Mouse (Mus musculus): ENCODE measurements around the gene Chpf2. TPM values are rescaled to one million over a fixed set of nuclear protein-coding genes. Genes with fewer than 3 reads are reported as not detected.

The Chpf2 gene
- polyA plus RNA-seq, 1 experiment from 2014 or later: 10.3 TPM

GRCm38 (mm10) chr5:24601071-24601835 lies 14.7 kb downstream of the Chpf2 start:
- Histone ChIP-seq H3K27me3 (ENCODE audit: control insufficient read depth, insufficient read depth, low read length) (peaks cover 7% of the 10 kb centered on the region; the same call in 1 of the 2 replicates), H3K4me1 (ENCODE audit: control insufficient read depth, insufficient read depth, low read length) (peaks cover 70% of the 10 kb centered on the region), H3K36me3 (ENCODE audit: control insufficient read depth, insufficient read depth, low read length) (no peaks in the 10 kb centered on the region), H3K9ac (ENCODE audit: low read length) (peak overlapping the region; percentile 84), H3K9me3 (ENCODE audit: control insufficient read depth, low read length) (no peaks in the 10 kb centered on the region), H3K4me3 (ENCODE audit: low read depth, low read length) (peak overlapping the region; percentile 66), H3K27ac (ENCODE audit: low read depth, low read length) (peak overlapping the region; percentile 97), H3K4me2 (ENCODE audit: low read depth) (peak overlapping the region; percentile 84)
- 2% methylated on average over 33 of the region's 33 CpGs for WGBS
- ATAC-seq (ENCODE audit: insufficient read depth, low FRiP score, low TSS enrichment) (no peak), DNase-seq (ENCODE audit: low spot score) (no peak)

- H3K9me3 ChIP-seq (ENCODE audit: control insufficient read depth, low read length): no peaks in the 10 kb centered on the region
- WGBS: under 1% methylated on average over 68 of the region's 73 CpGs
- H3K27ac ChIP-seq (ENCODE audit: low read depth, low read length): peak overlapping the region; percentile 97
- peak overlapping the region; percentile 84 for H3K9ac ChIP-seq (ENCODE audit: low read length)
- 0 out of 2 replicates have a peak, but pooled peaks have one; percentile 5 for ATAC-seq (ENCODE audit: insufficient read depth, low FRiP score, low TSS enrichment)
- DNase-seq (ENCODE audit: low spot score): peak; percentile 73
- H3K4me1 ChIP-seq (ENCODE audit: control insufficient read depth, insufficient read depth, low read length): peaks cover 72% of the 10 kb centered on the region
- peaks cover 7% of the 10 kb centered on the region; the same call in 1 of the 2 replicates for H3K27me3 ChIP-seq (ENCODE audit: control insufficient read depth, insufficient read depth, low read length)
- no peaks in the 10 kb centered on the region for H3K36me3 ChIP-seq (ENCODE audit: control insufficient read depth, insufficient read depth, low read length)
- peak overlapping the region; percentile 84 for H3K4me2 ChIP-seq (ENCODE audit: low read depth)
- H3K4me3 ChIP-seq (ENCODE audit: low read depth, low read length): peak overlapping the region; percentile 66
These were observed 15.6 kb downstream of the Chpf2 start for GRCm38 (mm10) chr5:24601911-24602750.

- WGBS: 1% methylated on average over 16 of the region's 16 CpGs
- peak; percentile 15 for ATAC-seq (ENCODE audit: insufficient read depth, low FRiP score, low TSS enrichment)
- peaks cover 70% of the 10 kb centered on the region for H3K4me1 ChIP-seq (ENCODE audit: control insufficient read depth, insufficient read depth, low read length)
These were observed 16.3 kb downstream of the Chpf2 start for GRCm38 (mm10) chr5:24602751-24603343.

GRCm38 (mm10) chr5:24603431-24604010 lies 17.0 kb downstream of the Chpf2 start:
- WGBS: 53% methylated on average over 8 of the region's 8 CpGs
- Histone ChIP-seq H3K27ac (ENCODE audit: low read depth, low read length) (peak overlapping the region; percentile 97), H3K4me3 (ENCODE audit: low read depth, low read length) (no peak overlapping the region), H3K9ac (ENCODE audit: low read length) (peak overlapping the region; percentile 84), H3K27me3 (ENCODE audit: control insufficient read depth, insufficient read depth, low read length) (peaks cover 7% of the 10 kb centered on the region; the same call in 1 of the 2 replicates), H3K9me3 (ENCODE audit: control insufficient read depth, low read length) (no peaks in the 10 kb centered on the region), H3K4me2 (ENCODE audit: low read depth) (peak overlapping the region; percentile 84), H3K36me3 (ENCODE audit: control insufficient read depth, insufficient read depth, low read length) (no peaks in the 10 kb centered on the region), H3K4me1 (ENCODE audit: control insufficient read depth, insufficient read depth, low read length) (peaks cover 63% of the 10 kb centered on the region)
- DNase-seq (ENCODE audit: low spot score): no peak
- no peak for ATAC-seq (ENCODE audit: insufficient read depth, low FRiP score, low TSS enrichment)

More at GRCm38 (mm10) chr5:24602751-24603343, 16.3 kb downstream of the Chpf2 start:
- Histone ChIP-seq H3K9ac (ENCODE audit: low read length) (peak overlapping the region; percentile 84), H3K4me3 (ENCODE audit: low read depth, low read length) (peak overlapping the region; percentile 66), H3K4me2 (ENCODE audit: low read depth) (peak overlapping the region; percentile 84), H3K9me3 (ENCODE audit: control insufficient read depth, low read length) (no peaks in the 10 kb centered on the region), H3K27ac (ENCODE audit: low read depth, low read length) (peak overlapping the region; percentile 97), H3K27me3 (ENCODE audit: control insufficient read depth, insufficient read depth, low read length) (peaks cover 7% of the 10 kb centered on the region; the same call in 1 of the 2 replicates), H3K36me3 (ENCODE audit: control insufficient read depth, insufficient read depth, low read length) (no peaks in the 10 kb centered on the region)
- peak; percentile 84 for DNase-seq (ENCODE audit: low spot score)

- Histone ChIP-seq H3K27ac (ENCODE audit: low read depth, low read length) (peak overlapping the region; percentile 97), H3K4me3 (ENCODE audit: low read depth, low read length) (peak overlapping the region; percentile 51), H3K27me3 (ENCODE audit: control insufficient read depth, insufficient read depth, low read length) (peaks cover 5% of the 10 kb centered on the region; the same call in 1 of the 2 replicates), H3K9ac (ENCODE audit: low read length) (peak overlapping the region; percentile 84), H3K4me1 (ENCODE audit: control insufficient read depth, insufficient read depth, low read length) (peaks cover 58% of the 10 kb centered on the region), H3K36me3 (ENCODE audit: control insufficient read depth, insufficient read depth, low read length) (no peaks in the 10 kb centered on the region), H3K4me2 (ENCODE audit: low read depth) (peak overlapping the region; percentile 70), H3K9me3 (ENCODE audit: control insufficient read depth, low read length) (no peaks in the 10 kb centered on the region)
- WGBS: 14% methylated on average over 12 of the region's 12 CpGs
- no peak for DNase-seq (ENCODE audit: low spot score)
- ATAC-seq (ENCODE audit: insufficient read depth, low FRiP score, low TSS enrichment): peak; percentile 8; the same call in 1 of the 2 replicates
These were observed 17.6 kb downstream of the Chpf2 start for GRCm38 (mm10) chr5:24604080-24604655.

GRCm38 (mm10) chr5:24604656-24605100 lies 18.1 kb downstream of the Chpf2 start:
- peak overlapping the region; percentile 70 for H3K4me2 ChIP-seq (ENCODE audit: low read depth)
- peaks cover 56% of the 10 kb centered on the region for H3K4me1 ChIP-seq (ENCODE audit: control insufficient read depth, insufficient read depth, low read length)
- DNase-seq (ENCODE audit: low spot score) (peak; percentile 91), ATAC-seq (ENCODE audit: insufficient read depth, low FRiP score, low TSS enrichment) (peak; percentile 67)
- no peaks in the 10 kb centered on the region for H3K9me3 ChIP-seq (ENCODE audit: control insufficient read depth, low read length)
- peak overlapping the region; percentile 97 for H3K27ac ChIP-seq (ENCODE audit: low read depth, low read length)
- H3K27me3 ChIP-seq (ENCODE audit: control insufficient read depth, insufficient read depth, low read length): peaks cover 2% of the 10 kb centered on the region; the same call in 1 of the 2 replicates
- no peaks in the 10 kb centered on the region for H3K36me3 ChIP-seq (ENCODE audit: control insufficient read depth, insufficient read depth, low read length)
- H3K9ac ChIP-seq (ENCODE audit: low read length): peak overlapping the region; percentile 84
- WGBS: 0% methylated on average over 45 of the region's 46 CpGs
- peak overlapping the region; percentile 51 for H3K4me3 ChIP-seq (ENCODE audit: low read depth, low read length)

- H3K27ac ChIP-seq (ENCODE audit: low read depth, low read length): peak overlapping the region; percentile 97
- H3K9me3 ChIP-seq (ENCODE audit: control insufficient read depth, low read length): no peaks in the 10 kb centered on the region
- WGBS: 7% methylated on average over 6 of the region's 6 CpGs
- H3K36me3 ChIP-seq (ENCODE audit: control insufficient read depth, insufficient read depth, low read length): no peaks in the 10 kb centered on the region
- H3K27me3 ChIP-seq (ENCODE audit: control insufficient read depth, insufficient read depth, low read length): no peaks in the 10 kb centered on the region
- H3K9ac ChIP-seq (ENCODE audit: low read length): peak overlapping the region; percentile 84
- H3K4me3 ChIP-seq (ENCODE audit: low read depth, low read length): peak overlapping the region; percentile 51
- DNase-seq (ENCODE audit: low spot score) (peak; percentile 44), ATAC-seq (ENCODE audit: insufficient read depth, low FRiP score, low TSS enrichment) (no peak)
- H3K4me2 ChIP-seq (ENCODE audit: low read depth): peak overlapping the region; percentile 70
- peaks cover 53% of the 10 kb centered on the region for H3K4me1 ChIP-seq (ENCODE audit: control insufficient read depth, insufficient read depth, low read length)
These were observed 18.9 kb downstream of the Chpf2 start for GRCm38 (mm10) chr5:24605321-24605979.
